Mouse (Mus musculus): ENCODE data around the gene Eif3m. TPM values are rescaled to one million over a fixed set of nuclear protein-coding genes. Genes with fewer than 3 reads are reported as not detected.

Eif3m gene
- 249 and 273 TPM in 2 replicates for polyA plus RNA-seq (2014; fragmentation: Nextera tagmentation; extraction: Ambion mirVana)

GRCm38 (mm10) chr2:105016967-105017287 lies at the start of gene Eif3m:
TSS of gene Eif3m (minus strand) at chr2:105017080.
- peak within 1 kb of the TSS; percentile 84 for H3K4me3 ChIP-seq (ENCODE audit: low read depth, low read length)
- peak within 1 kb of the TSS; percentile 86 for H3K9ac ChIP-seq (ENCODE audit: low read length)
- peak; percentile 100 for ATAC-seq
- peak within 1 kb of the TSS; percentile 88 for H3K4me2 ChIP-seq (ENCODE audit: low read length)
- DNase-seq (ENCODE audit: low spot score), result peak; percentile 95
- H3K36me3 ChIP-seq (ENCODE audit: control insufficient read depth, insufficient read depth, low read length), result peaks cover 20% of the 10 kb centered on the region
- H3K27ac ChIP-seq (ENCODE audit: low read depth, low read length), result peak within 1 kb of the TSS; percentile 77
- no peaks in the 10 kb centered on the region for H3K27me3 ChIP-seq (replicated peaks; ENCODE audit: control insufficient read depth, insufficient read depth, low read length)
- H3K9me3 ChIP-seq (replicated peaks; ENCODE audit: control insufficient read depth, low read length), result no peaks in the 10 kb centered on the region
- 0 out of 2 replicates have a peak, but pooled peaks cover 11% of the 10 kb centered on the region for H3K4me1 ChIP-seq (ENCODE audit: control insufficient read depth, insufficient read depth, low read length)
- WGBS, result under 1% methylated on average over 20 of the region's 25 CpGs

- DNase-seq (ENCODE audit: low spot score), result no peak
- ATAC-seq, result no peak
- 49% methylated on average over 7 of the region's 7 CpGs for WGBS
- H3K4me1 ChIP-seq (ENCODE audit: control insufficient read depth, insufficient read depth, low read length), result no peaks in the 10 kb centered on the region
- H3K27me3 ChIP-seq (replicated peaks; ENCODE audit: control insufficient read depth, insufficient read depth, low read length), result no peaks in the 10 kb centered on the region
- H3K4me3 ChIP-seq (ENCODE audit: low read depth, low read length), result no peak overlapping the region
- no peaks in the 10 kb centered on the region for H3K9me3 ChIP-seq (replicated peaks; ENCODE audit: control insufficient read depth, low read length)
- H3K36me3 ChIP-seq (ENCODE audit: control insufficient read depth, insufficient read depth, low read length), result no peaks in the 10 kb centered on the region
- no peak overlapping the region for H3K27ac ChIP-seq (ENCODE audit: low read depth, low read length)
- H3K9ac ChIP-seq (ENCODE audit: low read length), result no peak overlapping the region
- no peak overlapping the region for H3K4me2 ChIP-seq (ENCODE audit: low read length)
Observed at GRCm38 (mm10) chr2:105062741-105063372, 46.0 kb upstream of the Eif3m start.

- Histone ChIP-seq H3K27ac (ENCODE audit: low read depth, low read length) (no peak overlapping the region), H3K9ac (ENCODE audit: low read length) (no peak overlapping the region), H3K4me1 (ENCODE audit: control insufficient read depth, insufficient read depth, low read length) (no peaks in the 10 kb centered on the region), H3K9me3 (replicated peaks; ENCODE audit: control insufficient read depth, low read length) (no peaks in the 10 kb centered on the region), H3K36me3 (ENCODE audit: control insufficient read depth, insufficient read depth, low read length) (no peaks in the 10 kb centered on the region), H3K4me2 (ENCODE audit: low read length) (no peak overlapping the region), H3K27me3 (replicated peaks; ENCODE audit: control insufficient read depth, insufficient read depth, low read length) (no peaks in the 10 kb centered on the region), H3K4me3 (ENCODE audit: low read depth, low read length) (no peak overlapping the region)
- 89% methylated on average over 7 of the region's 7 CpGs for WGBS
- no peak for ATAC-seq
- DNase-seq (ENCODE audit: low spot score), result no peak
Observed at GRCm38 (mm10) chr2:105058577-105059116, 41.8 kb upstream of the Eif3m start.

- DNase-seq (ENCODE audit: low spot score) (no peak), ATAC-seq (no peak)
- H3K9me3 ChIP-seq (replicated peaks; ENCODE audit: control insufficient read depth, low read length), result no peaks in the 10 kb centered on the region
- H3K4me3 ChIP-seq (ENCODE audit: low read depth, low read length), result no peak overlapping the region
- no peak overlapping the region for H3K4me2 ChIP-seq (ENCODE audit: low read length)
- no peaks in the 10 kb centered on the region for H3K36me3 ChIP-seq (ENCODE audit: control insufficient read depth, insufficient read depth, low read length)
- no peaks in the 10 kb centered on the region for H3K4me1 ChIP-seq (ENCODE audit: control insufficient read depth, insufficient read depth, low read length)
- WGBS, result 73% methylated on average over 1 of the region's 1 CpGs
- no peaks in the 10 kb centered on the region for H3K27me3 ChIP-seq (replicated peaks; ENCODE audit: control insufficient read depth, insufficient read depth, low read length)
- no peak overlapping the region for H3K27ac ChIP-seq (ENCODE audit: low read depth, low read length)
- no peak overlapping the region for H3K9ac ChIP-seq (ENCODE audit: low read length)
Observed at GRCm38 (mm10) chr2:105055529-105055928, 38.6 kb upstream of the Eif3m start.

GRCm38 (mm10) chr2:105048301-105048700 lies 31.4 kb upstream of the Eif3m start:
- H3K27me3 ChIP-seq (replicated peaks; ENCODE audit: control insufficient read depth, insufficient read depth, low read length), result no peaks in the 10 kb centered on the region
- no peak overlapping the region for H3K4me2 ChIP-seq (ENCODE audit: low read length)
- H3K27ac ChIP-seq (ENCODE audit: low read depth, low read length), result no peak overlapping the region
- no peak for ATAC-seq
- DNase-seq (ENCODE audit: low spot score), result no peak
- 41% methylated on average over 1 of the region's 1 CpGs for WGBS
- H3K9ac ChIP-seq (ENCODE audit: low read length), result no peak overlapping the region
- no peaks in the 10 kb centered on the region for H3K4me1 ChIP-seq (ENCODE audit: control insufficient read depth, insufficient read depth, low read length)
- H3K9me3 ChIP-seq (replicated peaks; ENCODE audit: control insufficient read depth, low read length), result no peaks in the 10 kb centered on the region
- no peaks in the 10 kb centered on the region for H3K36me3 ChIP-seq (ENCODE audit: control insufficient read depth, insufficient read depth, low read length)
- H3K4me3 ChIP-seq (ENCODE audit: low read depth, low read length), result no peak overlapping the region

- H3K4me2 ChIP-seq (ENCODE audit: low read length), result no peak overlapping the region
- no peak overlapping the region for H3K27ac ChIP-seq (ENCODE audit: low read depth, low read length)
- 69% methylated on average over 4 of the region's 4 CpGs for WGBS
- H3K36me3 ChIP-seq (ENCODE audit: control insufficient read depth, insufficient read depth, low read length), result no peaks in the 10 kb centered on the region
- no peak overlapping the region for H3K4me3 ChIP-seq (ENCODE audit: low read depth, low read length)
- no peak for ATAC-seq
- H3K9ac ChIP-seq (ENCODE audit: low read length), result no peak overlapping the region
- H3K9me3 ChIP-seq (replicated peaks; ENCODE audit: control insufficient read depth, low read length), result no peaks in the 10 kb centered on the region
- no peaks in the 10 kb centered on the region for H3K27me3 ChIP-seq (replicated peaks; ENCODE audit: control insufficient read depth, insufficient read depth, low read length)
- no peak for DNase-seq (ENCODE audit: low spot score)
- H3K4me1 ChIP-seq (ENCODE audit: control insufficient read depth, insufficient read depth, low read length), result no peaks in the 10 kb centered on the region
Observed at GRCm38 (mm10) chr2:105043152-105043551, 26.3 kb upstream of the Eif3m start.

GRCm38 (mm10) chr2:105040859-105041258 lies 24.0 kb upstream of the Eif3m start:
- Histone ChIP-seq H3K9ac (ENCODE audit: low read length) (no peak overlapping the region), H3K9me3 (replicated peaks; ENCODE audit: control insufficient read depth, low read length) (no peaks in the 10 kb centered on the region), H3K4me3 (ENCODE audit: low read depth, low read length) (no peak overlapping the region), H3K27ac (ENCODE audit: low read depth, low read length) (no peak overlapping the region), H3K27me3 (replicated peaks; ENCODE audit: control insufficient read depth, insufficient read depth, low read length) (no peaks in the 10 kb centered on the region), H3K4me1 (ENCODE audit: control insufficient read depth, insufficient read depth, low read length) (no peaks in the 10 kb centered on the region; the same call in 1 of the 2 replicates), H3K36me3 (ENCODE audit: control insufficient read depth, insufficient read depth, low read length) (no peaks in the 10 kb centered on the region), H3K4me2 (ENCODE audit: low read length) (no peak overlapping the region)
- whole genome bisulfite sequencing, result 87% methylated on average over 4 of the region's 4 CpGs
- ATAC-seq (no peak), DNase-seq (ENCODE audit: low spot score) (no peak)

- no peak overlapping the region for H3K4me2 ChIP-seq (ENCODE audit: low read length)
- H3K4me3 ChIP-seq (ENCODE audit: low read depth, low read length), result no peak overlapping the region
- DNase-seq (ENCODE audit: low spot score) (no peak), ATAC-seq (no peak)
- no peaks in the 10 kb centered on the region; the same call in 1 of the 2 replicates for H3K4me1 ChIP-seq (ENCODE audit: control insufficient read depth, insufficient read depth, low read length)
- H3K9me3 ChIP-seq (replicated peaks; ENCODE audit: control insufficient read depth, low read length), result no peaks in the 10 kb centered on the region
- no peaks in the 10 kb centered on the region for H3K36me3 ChIP-seq (ENCODE audit: control insufficient read depth, insufficient read depth, low read length)
- no peak overlapping the region for H3K9ac ChIP-seq (ENCODE audit: low read length)
- 96% methylated on average over 5 of the region's 5 CpGs for WGBS
- no peak overlapping the region for H3K27ac ChIP-seq (ENCODE audit: low read depth, low read length)
- H3K27me3 ChIP-seq (replicated peaks; ENCODE audit: control insufficient read depth, insufficient read depth, low read length), result no peaks in the 10 kb centered on the region
Observed at GRCm38 (mm10) chr2:105038879-105039278, 22.0 kb upstream of the Eif3m start.

- no peak for ATAC-seq
- no peak for DNase-seq (ENCODE audit: low spot score)
- WGBS, result 80% methylated on average over 7 of the region's 7 CpGs
- Histone ChIP-seq H3K4me2 (ENCODE audit: low read length) (no peak overlapping the region), H3K9ac (ENCODE audit: low read length) (no peak overlapping the region), H3K9me3 (replicated peaks; ENCODE audit: control insufficient read depth, low read length) (no peaks in the 10 kb centered on the region), H3K27me3 (replicated peaks; ENCODE audit: control insufficient read depth, insufficient read depth, low read length) (no peaks in the 10 kb centered on the region), H3K27ac (ENCODE audit: low read depth, low read length) (no peak overlapping the region), H3K36me3 (ENCODE audit: control insufficient read depth, insufficient read depth, low read length) (no peaks in the 10 kb centered on the region), H3K4me1 (ENCODE audit: control insufficient read depth, insufficient read depth, low read length) (no peaks in the 10 kb centered on the region; the same call in 1 of the 2 replicates), H3K4me3 (ENCODE audit: low read depth, low read length) (no peak overlapping the region)
Observed at GRCm38 (mm10) chr2:105037956-105038569, 21.2 kb upstream of the Eif3m start.
